In the genomic region with DNA sequence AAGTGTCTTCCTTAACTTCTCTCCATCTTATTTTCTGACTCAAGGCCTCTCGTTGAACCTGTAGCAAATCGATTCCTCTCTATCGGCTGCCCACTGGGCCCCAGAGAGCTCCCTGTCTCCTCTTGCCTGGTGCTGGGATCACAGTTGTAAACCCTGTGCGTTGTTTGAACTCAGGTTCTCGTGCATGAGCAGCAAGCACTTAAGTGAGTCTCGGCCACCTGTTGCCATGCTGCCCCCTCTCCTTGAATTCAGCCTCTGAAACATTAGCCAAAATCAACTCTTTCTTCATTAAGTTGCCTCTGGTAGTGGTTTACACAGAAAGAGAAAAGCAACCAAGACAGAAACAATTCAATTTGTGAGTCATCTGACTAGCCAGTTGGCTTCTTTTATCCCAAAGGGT, we compare ENCODE assay signal across 15 mouse cellular contexts.
DNase-seq lines count a peak whose midpoint lies in the region; ATAC-seq and TF ChIP-seq lines count a peak whose summit lies in the region.
"Had no signal": no experiment of that assay in that cellular context is flagged by ENCODE, and none has a peak within 500 bp of the region (broad histone marks: within the 10 kb centered on the region; RNA-seq: fewer than 3 reads in every experiment).

No protein-coding gene starts in this region.

- H3K4me1 ChIP-seq in heart, embryonic 14.5 days (ENCODE audit: control insufficient read depth in 2 of 2, insufficient read depth in 2 of 2, low read length in 2 of 2), result peaks cover 8 to 23% of the 10 kb centered on the region in 2 experiments
- H3K4me1 ChIP-seq in embryonic facial prominence, embryonic 10.5 days, result peaks cover 28% of the 10 kb centered on the region
- peaks cover 11% of the 10 kb centered on the region for H3K4me1 ChIP-seq in limb, embryonic 15.5 days

- H3K4me2 ChIP-seq in heart, embryonic 14.5 days (ENCODE audit: low read length), result no peak overlapping the region
- no peak overlapping the region for H3K4me2 ChIP-seq in limb, embryonic 15.5 days
- H3K4me2 ChIP-seq: embryonic facial prominence, embryonic 13.5 days; limb, embryonic 13.5 days; liver, embryonic 15.5 days; midbrain, embryonic 13.5 days had no signal

- no peak for DNase-seq in heart, postnatal 36 days
- DNase-seq in layer of hippocampus, adult 2 months (ENCODE audit: low spot score in 2 of 2), result no peak
- DNase-seq in layer of hippocampus, adult 9-11 months, result no peak
- no peak for DNase-seq in embryonic facial prominence, embryonic 10.5 days (ENCODE audit: low spot score)
- no peak for DNase-seq in adrenal gland, postnatal 36 days
- DNase-seq: cerebellum, adult 9-10 months had no signal

- H3K27ac ChIP-seq in heart, embryonic 14.5 days (replicated peaks in 1 of 2; ENCODE audit: control insufficient read depth in 1 of 2, insufficient read depth in 1 of 2, low read depth in 2 of 2, low read length in 2 of 2), result peak overlapping the region; percentile 18 to 66; a peak in 3 of 4 replicates
- H3K27ac ChIP-seq in layer of hippocampus, adult 2 months, result peak overlapping the region; percentile 57; the same call in 1 of the 2 replicates
- H3K27ac ChIP-seq in embryonic facial prominence, embryonic 10.5 days (replicated peaks), result peak overlapping the region; percentile 72
- H3K27ac ChIP-seq in limb, embryonic 15.5 days, result 0 out of 2 replicates have a peak overlapping the region, but pooled peaks have one; percentile 1
- H3K27ac ChIP-seq: embryonic facial prominence, embryonic 13.5 days; left cerebral cortex, adult 2 months; limb, embryonic 13.5 days; liver, embryonic 15.5 days; macrophage; midbrain, embryonic 13.5 days had no signal

- no peak for TF ChIP-seq CTCF in layer of hippocampus, adult 2 months (conservative IDR thresholded peaks at IDR 0.05)

- no peak overlapping the region for H3K4me3 ChIP-seq in heart, embryonic 14.5 days (ENCODE audit: control insufficient read depth in 1 of 2, insufficient read depth in 1 of 2, low read depth in 1 of 2, low read length in 2 of 2)
- H3K4me3 ChIP-seq in layer of hippocampus, adult 2 months, result no peak overlapping the region
- H3K4me3 ChIP-seq in embryonic facial prominence, embryonic 10.5 days, result no peak overlapping the region
- no peak overlapping the region for H3K4me3 ChIP-seq in limb, embryonic 15.5 days
- H3K4me3 ChIP-seq: embryonic facial prominence, embryonic 13.5 days; left cerebral cortex, adult 2 months; limb, embryonic 13.5 days; liver, embryonic 15.5 days; midbrain, embryonic 13.5 days had no signal

- intact Hi-C loops in heart, postnatal 36 days (cut with DNase I), result loop anchor here (5.0 kb wide), 1 partner anchor 145 kb away; no protein-coding TSS in a partner anchor

- H3K27me3 ChIP-seq in heart, embryonic 14.5 days (ENCODE audit: control insufficient read depth, insufficient read depth, low read length), result no peaks in the 10 kb centered on the region
- H3K27me3 ChIP-seq in embryonic facial prominence, embryonic 10.5 days (replicated peaks; ENCODE audit: low read depth, poor library complexity, severe bottlenecking), result no peaks in the 10 kb centered on the region
- no peaks in the 10 kb centered on the region for H3K27me3 ChIP-seq in limb, embryonic 15.5 days
- H3K27me3 ChIP-seq: embryonic facial prominence, embryonic 13.5 days; limb, embryonic 13.5 days; liver, embryonic 15.5 days; midbrain, embryonic 13.5 days had no signal

- H3K9ac ChIP-seq in heart, embryonic 14.5 days (ENCODE audit: low read length), result no peak overlapping the region
- H3K9ac ChIP-seq in limb, embryonic 15.5 days, result no peak overlapping the region
- H3K9ac ChIP-seq: embryonic facial prominence, embryonic 13.5 days; limb, embryonic 13.5 days; liver, embryonic 15.5 days; midbrain, embryonic 13.5 days had no signal

- WGBS in heart, embryonic 14.5 days, result 77% methylated on average over 6 of the region's 6 CpGs
- WGBS in embryonic facial prominence, embryonic 10.5 days, result 71% methylated on average over 6 of the region's 6 CpGs
- 65% methylated on average over 6 of the region's 6 CpGs for WGBS in limb, embryonic 15.5 days

- H3K36me3 ChIP-seq in heart, embryonic 14.5 days (ENCODE audit: control insufficient read depth, insufficient read depth, low read length), result no peaks in the 10 kb centered on the region
- H3K36me3 ChIP-seq in embryonic facial prominence, embryonic 10.5 days (replicated peaks), result no peaks in the 10 kb centered on the region
- no peaks in the 10 kb centered on the region for H3K36me3 ChIP-seq in limb, embryonic 15.5 days
- H3K36me3 ChIP-seq: embryonic facial prominence, embryonic 13.5 days; G1E; limb, embryonic 13.5 days; liver, embryonic 15.5 days; midbrain, embryonic 13.5 days had no signal

- peaks cover 6% of the 10 kb centered on the region; the same call in 1 of the 2 replicates for H3K9me3 ChIP-seq in heart, embryonic 14.5 days (ENCODE audit: control insufficient read depth, low read length)
- H3K9me3 ChIP-seq in embryonic facial prominence, embryonic 10.5 days, result 0 out of 2 replicates have a peak, but pooled peaks cover 4% of the 10 kb centered on the region
- H3K9me3 ChIP-seq in limb, embryonic 15.5 days, result no peaks in the 10 kb centered on the region
- H3K9me3 ChIP-seq: embryonic facial prominence, embryonic 13.5 days; liver, embryonic 15.5 days had no signal

- ATAC-seq in heart, embryonic 14.5 days (ENCODE audit: insufficient number of reproducible peaks, insufficient read depth, low FRiP score, low read depth), result no peak
- no peak for ATAC-seq in limb, embryonic 15.5 days (ENCODE audit: insufficient number of reproducible peaks, low FRiP score, low TSS enrichment, low read depth)

Comparison
In these comparisons a context has a peak if more than half of its experiments do, and no peak if none do; other contexts are left out.
1. H3K27ac ChIP-seq: peak in every context shown above with its lines; median percentile 72 in embryonic facial prominence, embryonic 10.5 days; 57 in layer of hippocampus, adult 2 months; 42 in heart, embryonic 14.5 days; 1 in limb, embryonic 15.5 days.